Mouse (Mus musculus): ENCODE data around the gene Maip1. TPM values are rescaled to one million over a fixed set of nuclear protein-coding genes. Genes with fewer than 3 reads are reported as not detected.
A peak's percentile ranks its signal among the peaks of the same experiment; 100 is the strongest.

Maip1 gene
- total RNA-seq (2021) (10 to 100 TPM; 10.4 to 11.2 TPM), polyA plus RNA-seq (2012; rRNA removed) (6.4 and 6.9 TPM in 2 replicates)
- long read RNA-seq, transcript Maip1-201 (5 exons, 3,540 nt), result major isoform, 14 of 17 reads
- long read RNA-seq, partial matches to known transcripts, result 2 of 17 reads
- long read RNA-seq, other reads (novel, unspliced or antisense), result 1 of 17 reads

DNA sequence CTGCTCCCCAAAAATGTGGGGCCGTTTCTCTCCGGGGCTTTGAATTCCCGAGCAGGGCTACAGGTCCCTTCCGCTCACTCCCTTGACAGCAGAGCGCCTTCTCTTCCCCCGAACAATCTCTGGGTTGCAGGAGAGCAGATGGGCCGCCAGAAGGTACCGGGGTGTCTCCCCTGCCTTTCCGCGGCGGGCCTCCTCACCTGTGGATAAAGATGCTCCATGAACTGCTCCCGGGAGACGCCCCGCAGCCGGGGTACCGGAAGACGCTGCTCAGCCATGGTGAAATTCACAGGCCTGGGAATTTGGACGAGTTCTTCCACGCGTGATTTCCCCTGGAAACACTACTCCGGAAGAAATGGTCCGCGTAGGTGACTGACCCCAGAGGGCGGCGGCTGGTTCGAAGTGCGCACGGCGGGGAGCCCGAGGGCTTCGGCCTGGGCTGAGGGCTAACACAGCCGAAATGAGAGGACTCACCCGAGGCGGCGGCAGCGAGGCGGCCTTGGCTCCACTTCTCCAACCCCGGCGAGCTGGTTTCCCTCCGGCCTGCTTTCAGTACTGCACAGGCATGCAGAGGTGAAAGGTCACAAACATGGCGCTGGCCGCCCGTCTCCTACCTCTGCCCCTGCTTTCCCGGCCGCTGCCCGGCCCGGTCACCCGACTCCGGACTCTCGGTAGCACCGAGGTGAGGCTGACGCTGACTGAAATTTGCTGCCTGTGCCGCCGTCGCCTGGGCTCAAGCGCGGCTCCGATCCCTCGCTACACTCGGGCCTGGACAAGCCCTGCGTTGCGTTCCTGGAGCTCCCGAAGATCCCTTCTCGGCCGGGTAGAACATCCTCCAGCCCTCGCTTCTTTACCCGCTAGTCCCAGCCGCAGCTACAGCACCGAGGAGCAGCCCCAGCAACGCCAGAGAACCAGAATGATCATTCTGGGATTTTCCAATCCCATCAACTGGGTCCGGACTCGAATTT, at the start of gene Maip1, which contains the start of gene Tyw5:
TSS of gene Maip1 (plus strand) at position 142 of the 965 bp plus-strand sequence.
TSS of gene Tyw5 (minus strand) at position 915 of the 965 bp plus-strand sequence.
- Histone ChIP-seq H3K4me1 (ENCODE audit: control insufficient read depth, insufficient read depth, low read length) (peaks cover 2% of the 10 kb centered on the region), H3K9ac (ENCODE audit: low read depth, low read length) (peak within 1 kb of the TSS; percentile 99), H3K4me3 (peak within 1 kb of the TSS; percentile 76), H3K27me3 (ENCODE audit: control insufficient read depth, insufficient read depth, low read length) (no peaks in the 10 kb centered on the region), H3K36me3 (ENCODE audit: control insufficient read depth, insufficient read depth, low read length) (peaks cover 19% of the 10 kb centered on the region), H3K79me2 (replicated peaks; ENCODE audit: control insufficient read depth, insufficient read depth, low read length) (peaks cover 4% of the 10 kb centered on the region), H3K27ac (peak within 1 kb of the TSS; percentile 97)
- TF ChIP-seq EP300 (IDR thresholded peaks at IDR 0.05; ENCODE audit: insufficient read depth, low read depth, low read length) (no peak), POLR2A (IDR thresholded peaks at IDR 0.05; ENCODE audit: insufficient read depth, low read depth, low read length) (peak; percentile 40; the same call in 1 of the 2 replicates)
- intact Hi-C loops (cut with DNase I), result loop anchor here (1.0 kb wide), 1 partner anchor 29 kb away; the partner anchor contains the start of gene 1700066M21Rik
- under 1% methylated on average over 72 of the region's 72 CpGs for WGBS
- DNase-seq, result peak; percentile 86 to 89

DNA sequence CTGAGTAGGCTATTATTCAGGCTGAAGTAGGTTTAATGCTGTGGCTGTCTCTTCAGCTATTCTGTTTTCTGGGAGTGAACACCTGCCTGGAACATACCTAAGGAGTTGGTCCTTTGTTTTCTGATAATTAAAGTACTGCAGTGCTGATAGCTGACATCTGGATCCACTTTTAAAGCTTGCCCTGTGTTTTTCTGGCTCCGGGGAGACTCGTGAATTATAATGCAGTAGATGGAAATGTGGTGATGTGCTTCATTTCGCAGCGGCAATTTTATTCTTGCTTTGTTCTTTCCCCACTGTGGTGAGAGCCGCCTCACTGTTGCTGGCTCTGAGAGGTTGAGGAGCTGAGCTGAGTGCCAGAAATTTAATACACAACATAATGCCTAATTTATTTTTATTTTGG, 47.6 kb upstream of the Maip1 start:
- H3K79me2 ChIP-seq (replicated peaks; ENCODE audit: control insufficient read depth, insufficient read depth, low read length), result no peaks in the 10 kb centered on the region
- DNase-seq, result no peak
- WGBS, result 91% methylated on average over 5 of the region's 5 CpGs
- intact Hi-C loops (cut with DNase I), result no loop called here
- TF ChIP-seq EP300 (IDR thresholded peaks at IDR 0.05; ENCODE audit: insufficient read depth, low read depth, low read length) (no peak), POLR2A (IDR thresholded peaks at IDR 0.05; ENCODE audit: insufficient read depth, low read depth, low read length) (no peak), CTCF (IDR thresholded peaks at IDR 0.05) (no peak)
- H3K4me3 ChIP-seq, result no peak overlapping the region
- no peak overlapping the region for H3K9ac ChIP-seq (ENCODE audit: low read depth, low read length)
- no peaks in the 10 kb centered on the region for H3K27me3 ChIP-seq (ENCODE audit: control insufficient read depth, insufficient read depth, low read length)
- H3K4me1 ChIP-seq (ENCODE audit: control insufficient read depth, insufficient read depth, low read length), result no peaks in the 10 kb centered on the region
- no peak overlapping the region for H3K27ac ChIP-seq
- no peaks in the 10 kb centered on the region for H3K36me3 ChIP-seq (ENCODE audit: control insufficient read depth, insufficient read depth, low read length)

DNA sequence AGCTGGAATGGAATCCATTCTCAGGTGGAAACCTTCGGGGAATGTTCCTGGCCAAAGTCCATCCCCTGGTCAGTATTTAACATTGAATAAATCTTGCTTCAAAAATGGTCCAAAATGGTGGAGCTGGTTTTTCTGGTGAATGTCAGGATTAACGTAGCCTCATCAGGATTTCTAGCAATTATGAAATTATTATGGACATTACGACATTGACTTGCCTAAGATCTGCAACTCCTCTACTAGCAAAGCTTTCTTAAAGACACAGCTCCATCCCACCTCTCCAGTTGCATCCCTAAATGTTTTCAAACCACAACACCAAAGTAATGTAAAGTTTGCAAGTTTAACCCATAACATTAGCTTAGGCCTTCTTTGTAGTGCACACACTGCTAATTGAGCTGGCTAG, 38.7 kb upstream of the Maip1 start:
- WGBS, result 87% methylated on average over 3 of the region's 3 CpGs
- intact Hi-C loops (cut with DNase I), result no loop called here
- no peak for TF ChIP-seq EP300 (IDR thresholded peaks at IDR 0.05; ENCODE audit: insufficient read depth, low read depth, low read length)
- no peak for TF ChIP-seq POLR2A (IDR thresholded peaks at IDR 0.05; ENCODE audit: insufficient read depth, low read depth, low read length)
- TF ChIP-seq CTCF (IDR thresholded peaks at IDR 0.05), result no peak

DNA sequence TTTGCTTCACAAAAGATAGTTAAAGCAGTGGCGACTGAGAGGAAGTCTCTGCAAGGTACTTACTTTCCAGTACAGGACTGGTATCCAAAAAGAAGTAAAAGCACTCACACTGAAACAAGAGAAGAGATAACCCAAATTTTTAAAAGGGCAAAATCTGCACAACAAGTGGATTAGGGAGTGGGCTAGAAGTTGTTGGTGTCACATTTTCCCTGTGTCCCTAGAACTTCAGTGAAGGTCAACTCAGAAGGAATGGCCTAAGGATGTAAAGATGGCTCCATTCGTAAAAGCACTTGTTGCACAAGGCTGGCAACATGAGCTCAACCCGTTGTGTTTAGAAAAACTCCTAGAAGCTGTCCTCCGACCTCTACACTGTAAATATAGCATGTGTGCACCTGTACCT, 37.0 kb upstream of the Maip1 start:
- intact Hi-C loops (cut with DNase I), result no loop called here
- Histone ChIP-seq H3K36me3 (ENCODE audit: control insufficient read depth, insufficient read depth, low read length) (no peaks in the 10 kb centered on the region), H3K4me3 (no peak overlapping the region), H3K79me2 (replicated peaks; ENCODE audit: control insufficient read depth, insufficient read depth, low read length) (no peaks in the 10 kb centered on the region), H3K27ac (no peak overlapping the region), H3K9ac (ENCODE audit: low read depth, low read length) (no peak overlapping the region), H3K27me3 (ENCODE audit: control insufficient read depth, insufficient read depth, low read length) (no peaks in the 10 kb centered on the region), H3K4me1 (ENCODE audit: control insufficient read depth, insufficient read depth, low read length) (no peaks in the 10 kb centered on the region)
- TF ChIP-seq POLR2A (IDR thresholded peaks at IDR 0.05; ENCODE audit: insufficient read depth, low read depth, low read length) (no peak), EP300 (IDR thresholded peaks at IDR 0.05; ENCODE audit: insufficient read depth, low read depth, low read length) (no peak), CTCF (IDR thresholded peaks at IDR 0.05) (no peak)
- no peak for DNase-seq
- 79% methylated on average over 4 of the region's 4 CpGs for WGBS

More for the DNA sequence above, 38.7 kb upstream of the Maip1 start:
- no peaks in the 10 kb centered on the region for H3K79me2 ChIP-seq (replicated peaks; ENCODE audit: control insufficient read depth, insufficient read depth, low read length)
- no peak overlapping the region for H3K9ac ChIP-seq (ENCODE audit: low read depth, low read length)
- H3K4me3 ChIP-seq, result no peak overlapping the region
- H3K36me3 ChIP-seq (ENCODE audit: control insufficient read depth, insufficient read depth, low read length), result no peaks in the 10 kb centered on the region
- no peaks in the 10 kb centered on the region for H3K4me1 ChIP-seq (ENCODE audit: control insufficient read depth, insufficient read depth, low read length)
- no peak for DNase-seq
- H3K27ac ChIP-seq, result no peak overlapping the region
- no peaks in the 10 kb centered on the region for H3K27me3 ChIP-seq (ENCODE audit: control insufficient read depth, insufficient read depth, low read length)

DNA sequence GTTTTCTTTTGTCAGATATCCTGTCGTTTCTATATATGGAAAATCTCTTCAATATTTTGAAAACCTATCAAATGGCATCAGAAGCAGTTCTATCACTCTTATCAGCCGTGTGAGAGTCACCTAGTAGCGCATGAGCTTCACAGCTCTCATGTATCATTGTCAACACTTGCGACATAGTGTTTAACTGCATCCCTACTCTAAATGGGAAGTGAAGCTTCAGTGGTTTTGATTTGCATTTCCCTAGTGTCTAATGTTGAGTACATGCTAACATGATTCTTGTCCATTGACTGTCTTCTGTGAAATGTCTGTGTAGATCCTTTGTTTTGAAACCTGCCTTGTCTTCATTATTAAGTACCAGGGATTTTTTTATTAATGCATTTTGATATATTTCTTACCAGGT, 35.7 kb upstream of the Maip1 start:
- DNase-seq, result no peak
- Histone ChIP-seq H3K27ac (no peak overlapping the region), H3K4me3 (no peak overlapping the region), H3K79me2 (replicated peaks; ENCODE audit: control insufficient read depth, insufficient read depth, low read length) (no peaks in the 10 kb centered on the region), H3K27me3 (ENCODE audit: control insufficient read depth, insufficient read depth, low read length) (no peaks in the 10 kb centered on the region), H3K36me3 (ENCODE audit: control insufficient read depth, insufficient read depth, low read length) (no peaks in the 10 kb centered on the region), H3K9ac (ENCODE audit: low read depth, low read length) (no peak overlapping the region), H3K4me1 (ENCODE audit: control insufficient read depth, insufficient read depth, low read length) (no peaks in the 10 kb centered on the region)
- intact Hi-C loops (cut with DNase I), result no loop called here
- TF ChIP-seq POLR2A (IDR thresholded peaks at IDR 0.05; ENCODE audit: insufficient read depth, low read depth, low read length), result no peak
- no peak for TF ChIP-seq EP300 (IDR thresholded peaks at IDR 0.05; ENCODE audit: insufficient read depth, low read depth, low read length)
- no peak for TF ChIP-seq CTCF (IDR thresholded peaks at IDR 0.05)
- WGBS, result 63% methylated on average over 4 of the region's 4 CpGs

Data from heart, adult 2 months (tissue).